Mouse (Mus musculus): ENCODE data around the gene Apoa4.

DNA sequence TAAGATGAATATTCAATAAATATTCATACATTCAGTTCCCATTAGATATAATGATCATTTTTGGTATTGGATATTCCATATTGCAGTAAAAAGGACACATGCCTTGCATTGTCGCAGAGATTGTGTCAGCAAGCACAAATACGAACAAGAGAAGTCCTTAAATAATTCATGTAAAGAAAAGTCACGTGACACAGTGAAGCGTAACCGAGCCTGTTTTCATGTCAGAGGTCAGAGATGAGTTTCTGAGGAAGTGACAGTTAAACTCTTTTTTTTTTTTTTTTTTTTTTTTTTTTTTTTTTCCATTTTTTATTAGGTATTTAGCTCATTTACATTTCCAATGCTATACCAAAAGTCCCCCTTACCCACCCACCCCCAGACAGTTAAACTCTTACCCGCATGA lies 47.9 kb upstream of the Apoa4 start:
- TF ChIP-seq CTCF (IDR thresholded peaks at IDR 0.05; ENCODE audit: borderline replicate concordance, insufficient read depth, low read depth, low read length) (no peak), POLR2A (IDR thresholded peaks at IDR 0.05; ENCODE audit: borderline replicate concordance, insufficient read depth, low read length) (no peak)
